Mouse (Mus musculus): ENCODE measurements around the gene Cdk2ap2. TPM values are rescaled to one million over a fixed set of nuclear protein-coding genes. Genes with fewer than 3 reads are reported as not detected.

The Cdk2ap2 gene
- total RNA-seq, 4 experiments from 2014 or later: 100 to 146 (median 129) TPM

DNA sequence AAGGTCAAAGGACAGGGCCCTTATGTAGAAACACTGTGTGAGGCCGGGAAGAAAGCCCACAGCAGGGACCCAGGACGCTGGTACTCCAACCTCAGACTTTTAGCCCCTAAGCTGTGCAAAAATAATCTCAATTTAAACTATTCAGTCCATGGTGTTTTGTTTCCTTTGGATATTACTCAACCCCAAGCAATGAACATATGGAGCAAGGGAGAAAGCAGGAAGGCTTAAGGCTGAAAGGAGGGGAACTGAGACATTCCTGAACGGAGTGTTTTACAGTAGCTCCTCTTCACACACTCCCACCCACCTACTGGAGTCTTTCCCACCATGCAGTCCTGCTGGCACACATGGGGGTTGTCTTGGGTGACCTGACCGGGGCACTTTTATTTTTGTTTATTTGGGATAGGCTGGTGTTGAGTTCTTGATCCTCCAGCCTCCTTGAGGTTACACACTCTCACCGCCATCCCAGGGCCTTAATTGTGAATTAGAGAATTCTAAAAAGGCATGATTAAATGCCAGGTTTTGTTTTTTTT, 2.1 kb upstream of the Cdk2ap2 start:
- no peak for DNase-seq

DNA sequence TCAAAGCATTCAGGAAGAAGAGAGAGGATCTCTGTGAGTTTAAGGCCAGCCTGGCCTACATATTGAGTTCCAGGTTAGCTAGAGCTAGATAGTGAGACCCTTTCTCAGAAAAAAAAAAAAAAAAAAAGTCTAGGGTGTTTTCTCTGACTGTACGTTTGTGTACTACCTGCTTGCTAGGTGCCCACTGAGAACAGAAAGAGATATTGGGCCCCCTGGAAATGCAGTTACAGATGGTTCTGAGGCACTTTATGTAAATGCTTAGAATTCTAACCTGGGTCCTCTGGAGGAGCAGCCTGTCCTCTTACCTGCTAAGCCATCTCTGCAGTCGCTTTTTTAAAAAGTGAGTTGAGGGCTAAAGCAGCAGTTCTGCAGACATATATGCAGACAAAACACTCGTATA, 1.2 kb upstream of the Cdk2ap2 start:
- no peak for DNase-seq

DNA sequence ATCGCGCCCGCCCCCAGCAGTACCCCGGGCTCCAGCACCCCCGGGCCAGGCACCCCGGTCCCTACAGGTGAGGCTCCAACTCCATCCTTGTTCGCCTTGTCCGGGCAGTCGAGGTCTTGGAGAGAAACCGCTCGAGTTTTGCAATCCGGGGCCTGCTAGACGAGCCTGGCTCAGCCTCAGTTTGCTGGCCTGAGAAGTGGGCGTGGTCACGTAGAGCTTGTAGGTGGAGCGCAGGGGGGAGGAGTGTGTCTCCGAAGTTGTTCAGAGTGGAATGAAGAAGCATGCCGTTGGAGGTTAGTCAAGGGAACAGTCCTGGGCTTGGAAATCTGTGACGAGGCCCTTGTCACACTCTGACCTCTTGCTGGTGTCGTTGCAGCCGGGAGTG, 451 bp downstream of the Cdk2ap2 start:
- DNase-seq: peak; percentile 87

DNA sequence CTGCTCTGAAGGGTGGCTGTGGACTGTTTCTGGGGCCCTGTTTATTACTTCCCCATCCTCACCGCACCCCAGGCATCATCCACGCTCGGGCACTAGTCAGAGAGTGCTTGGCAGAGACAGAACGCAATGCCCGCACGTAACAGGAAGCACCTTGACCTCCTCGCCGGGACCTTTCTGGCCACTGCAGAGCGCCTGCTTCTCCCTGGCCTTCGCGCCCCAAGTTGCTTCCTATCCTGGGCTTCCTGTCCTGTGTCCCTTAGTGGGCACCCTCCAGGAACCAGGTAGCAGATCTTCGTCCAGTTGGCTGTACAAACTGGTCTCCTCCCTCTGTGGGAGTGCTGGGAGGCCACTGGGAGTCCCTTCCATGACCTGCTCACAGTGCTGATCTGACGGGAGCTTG, 1.4 kb downstream of the Cdk2ap2 start:
- peak; percentile 54 for DNase-seq

DNA sequence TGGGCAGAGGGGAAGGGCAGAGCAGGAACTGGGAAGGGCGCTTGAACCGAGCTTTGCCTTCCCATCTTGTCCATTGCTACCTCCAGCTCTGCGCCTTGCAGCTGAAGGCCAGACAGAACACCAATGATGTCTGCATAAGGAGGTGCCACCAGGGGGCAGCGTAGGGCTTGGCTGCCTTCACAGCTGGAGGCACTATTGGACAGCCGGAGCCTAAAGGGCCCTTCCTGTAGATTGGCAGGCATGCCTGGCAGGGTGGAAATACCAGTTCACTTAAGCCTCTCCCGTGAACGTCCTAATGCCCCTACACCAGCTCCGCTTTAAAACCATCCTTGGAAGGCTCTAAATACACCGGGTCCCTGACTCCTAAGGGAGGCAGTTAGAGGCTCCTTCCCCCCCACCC, 2.1 kb downstream of the Cdk2ap2 start:
- DNase-seq: peak; percentile 91

DNA sequence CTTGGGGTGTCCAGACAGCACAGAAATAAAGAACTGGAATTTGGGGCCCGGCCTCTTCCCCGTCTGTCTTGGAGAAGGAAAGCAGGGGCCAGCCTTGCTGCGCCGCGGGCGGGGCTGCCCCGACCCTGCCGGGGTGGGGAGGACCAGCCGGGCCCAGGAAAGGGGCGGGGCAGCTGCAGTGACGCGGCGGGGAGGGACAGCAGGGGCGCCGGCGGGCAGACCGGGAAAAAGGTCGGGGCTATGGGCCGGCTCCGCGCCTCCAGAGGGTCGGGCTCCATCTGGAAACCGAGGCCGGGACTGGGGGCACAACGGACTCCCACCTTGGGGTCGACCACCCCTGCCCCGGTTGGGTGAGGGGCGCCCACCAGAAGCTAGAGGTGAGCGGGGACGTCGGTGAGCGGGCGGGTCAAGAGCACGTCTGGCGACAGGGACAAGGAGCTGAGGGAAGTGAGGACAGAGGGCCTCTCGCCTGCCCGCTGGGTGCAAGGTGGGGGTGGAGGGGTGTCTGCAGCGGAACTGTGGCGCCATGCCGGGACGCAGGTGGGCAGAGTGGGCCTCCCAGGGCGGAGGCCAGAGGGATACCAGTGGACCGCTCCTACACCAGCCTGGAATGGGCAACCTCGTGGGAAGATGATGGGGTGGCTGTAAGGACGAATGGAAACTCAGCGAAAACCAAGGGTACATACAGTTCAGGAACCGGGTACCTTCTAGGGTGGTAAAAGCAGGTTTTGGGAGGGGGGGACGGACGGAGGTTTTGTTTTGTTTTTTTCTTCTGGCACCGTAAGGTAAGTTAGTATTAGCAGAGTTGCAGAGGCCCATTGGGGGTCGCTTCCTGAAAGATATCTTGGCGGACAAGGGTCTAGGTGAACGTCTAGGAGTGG, 3.1 kb downstream of the Cdk2ap2 start, which contains the start of gene Pitpnm1:
Pitpnm1 (plus strand) TSS at position 162 of the 881 bp plus-strand sequence.
- peak; percentile 72 for DNase-seq

DNA sequence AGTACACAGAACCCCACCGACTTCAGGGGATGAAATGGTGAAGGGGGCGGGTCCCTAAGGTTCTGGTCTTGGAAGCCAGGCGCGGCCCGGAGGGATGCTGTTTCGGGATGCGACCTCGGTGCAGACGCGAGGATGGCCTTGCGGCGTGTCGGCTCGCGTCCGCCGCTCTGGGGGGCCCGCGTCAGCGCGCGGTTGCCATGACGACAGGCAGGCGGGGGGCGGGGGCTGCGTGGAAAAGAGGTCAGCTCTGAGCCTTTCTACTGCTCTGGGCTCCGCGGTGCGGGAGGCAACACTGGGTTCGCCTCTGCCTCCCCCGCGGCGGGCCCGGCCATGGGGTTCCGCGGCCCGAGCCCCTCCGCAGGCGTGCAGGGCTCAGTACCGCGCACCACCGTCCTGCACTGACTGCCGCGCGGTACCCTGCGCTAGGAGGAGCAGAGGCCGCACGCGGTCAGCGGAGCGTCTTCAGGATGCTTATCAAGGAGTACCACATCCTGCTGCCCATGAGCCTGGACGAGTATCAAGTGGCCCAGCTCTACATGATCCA, 3.8 kb downstream of the Cdk2ap2 start:
- peak; percentile 68 for DNase-seq

DNA sequence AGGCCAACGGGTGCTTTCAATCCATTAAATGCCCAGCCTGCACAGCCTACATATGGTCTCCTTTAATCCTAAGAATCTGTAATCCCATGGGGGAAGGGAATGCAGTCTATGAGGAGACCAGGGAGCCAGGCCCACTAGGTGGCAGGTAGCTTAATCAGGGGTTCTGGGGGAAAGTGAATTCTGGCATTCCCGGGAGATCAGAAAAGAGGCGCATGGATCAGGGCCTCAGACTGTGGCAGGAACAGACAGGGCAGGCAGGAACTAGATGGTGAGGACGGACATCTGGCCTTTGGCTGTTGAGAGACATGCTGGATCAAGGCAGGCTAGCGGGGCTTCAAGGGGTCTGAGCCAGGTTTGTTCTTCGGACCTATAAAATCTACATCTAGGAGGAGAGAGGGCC, 4.5 kb downstream of the Cdk2ap2 start:
- no peak for DNase-seq

DNA sequence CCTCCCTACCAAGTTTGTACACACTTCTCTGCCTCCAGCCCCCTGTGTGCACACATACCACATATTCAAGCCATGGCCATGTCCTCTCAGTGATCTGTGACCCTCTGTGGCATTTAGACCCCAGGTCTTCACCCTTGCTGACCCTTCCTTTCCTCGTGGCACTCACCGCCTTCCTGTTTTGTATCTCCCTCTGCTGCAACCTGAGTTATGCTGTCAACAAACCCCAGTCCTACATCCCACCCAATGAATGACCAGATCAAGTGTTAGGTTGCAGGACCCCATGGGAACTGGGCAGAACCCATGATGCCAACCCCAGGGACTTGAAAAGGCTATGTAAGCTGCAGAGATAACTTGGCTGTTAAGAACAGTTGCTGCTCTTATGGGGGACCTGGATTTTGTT, 5.1 kb downstream of the Cdk2ap2 start:
- no peak for DNase-seq

DNA sequence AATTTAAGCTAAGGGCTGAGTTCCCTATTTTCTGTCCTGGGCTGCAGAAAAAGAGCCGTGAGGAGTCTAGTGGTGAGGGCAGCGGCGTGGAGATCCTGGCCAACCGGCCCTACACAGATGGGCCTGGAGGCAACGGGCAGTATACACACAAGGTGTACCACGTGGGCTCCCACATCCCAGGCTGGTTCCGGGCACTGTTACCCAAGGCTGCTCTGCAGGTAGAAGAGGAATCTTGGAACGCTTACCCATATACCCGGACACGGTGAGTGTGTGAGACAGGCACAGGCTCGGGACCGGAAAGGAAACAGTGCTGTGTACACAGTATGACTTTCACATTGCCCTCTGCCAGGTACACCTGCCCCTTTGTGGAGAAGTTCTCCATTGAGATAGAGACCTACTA, 5.6 kb downstream of the Cdk2ap2 start:
- DNase-seq: no peak

DNA sequence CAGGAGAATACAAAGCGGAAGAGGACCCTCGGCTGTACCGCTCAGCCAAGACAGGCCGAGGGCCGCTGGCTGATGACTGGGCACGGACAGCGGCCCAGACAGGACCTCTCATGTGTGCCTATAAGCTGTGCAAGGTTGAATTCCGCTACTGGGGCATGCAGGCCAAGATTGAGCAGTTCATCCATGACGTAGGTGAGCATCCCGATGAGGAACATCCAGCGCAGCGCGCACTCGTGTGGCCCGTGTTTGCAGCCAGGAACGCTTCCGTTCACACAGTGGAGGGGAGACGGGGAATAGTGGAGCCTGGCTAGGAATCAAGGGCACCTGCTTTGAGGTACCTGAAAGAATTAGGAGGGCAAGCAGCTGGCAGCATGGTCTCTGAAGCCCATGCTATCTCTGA, 6.3 kb downstream of the Cdk2ap2 start:
- no peak for DNase-seq

DNA sequence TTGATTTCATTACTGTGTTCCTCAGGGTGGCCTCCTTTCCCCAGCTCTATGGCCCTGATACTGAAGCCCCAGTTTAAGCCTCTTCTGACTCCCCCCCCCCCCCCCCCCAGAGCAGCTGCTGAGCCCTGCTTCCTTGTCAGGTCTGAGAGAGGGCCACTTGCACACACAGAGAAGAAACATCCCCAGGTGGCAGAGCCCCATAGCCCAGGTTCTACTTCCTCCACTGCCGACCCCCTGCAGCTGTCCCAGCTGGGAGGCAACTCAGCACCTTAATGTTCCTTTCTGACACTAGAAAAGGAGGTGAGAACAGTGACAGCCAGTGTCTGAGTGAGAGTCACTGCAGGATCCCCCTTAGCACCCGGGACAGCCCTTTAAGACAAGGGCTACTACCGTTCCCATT, 6.8 kb downstream of the Cdk2ap2 start:
- DNase-seq: no peak

DNA sequence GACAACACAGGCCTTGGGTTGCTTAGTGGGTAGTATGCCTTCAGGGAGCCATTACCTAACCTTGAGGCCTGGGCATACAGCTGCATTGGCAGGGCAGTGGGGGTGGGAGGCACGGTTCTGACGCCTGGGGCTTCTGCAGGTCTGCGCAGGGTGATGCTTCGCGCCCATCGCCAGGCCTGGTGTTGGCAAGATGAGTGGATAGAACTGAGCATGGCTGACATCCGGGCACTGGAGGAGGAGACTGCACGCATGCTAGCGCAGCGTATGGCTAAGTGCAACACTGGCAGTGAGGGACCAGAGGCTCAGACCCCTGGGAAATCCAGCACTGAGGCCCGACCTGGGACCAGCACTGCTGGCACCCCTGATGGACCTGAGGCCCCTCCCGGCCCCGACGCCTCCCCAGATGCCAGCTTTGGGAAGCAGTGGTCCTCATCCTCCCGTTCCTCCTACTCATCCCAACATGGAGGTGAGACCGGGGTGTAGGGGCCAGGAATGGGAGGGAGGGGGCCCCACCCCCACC, 7.8 kb downstream of the Cdk2ap2 start:
- DNase-seq: no peak

DNA sequence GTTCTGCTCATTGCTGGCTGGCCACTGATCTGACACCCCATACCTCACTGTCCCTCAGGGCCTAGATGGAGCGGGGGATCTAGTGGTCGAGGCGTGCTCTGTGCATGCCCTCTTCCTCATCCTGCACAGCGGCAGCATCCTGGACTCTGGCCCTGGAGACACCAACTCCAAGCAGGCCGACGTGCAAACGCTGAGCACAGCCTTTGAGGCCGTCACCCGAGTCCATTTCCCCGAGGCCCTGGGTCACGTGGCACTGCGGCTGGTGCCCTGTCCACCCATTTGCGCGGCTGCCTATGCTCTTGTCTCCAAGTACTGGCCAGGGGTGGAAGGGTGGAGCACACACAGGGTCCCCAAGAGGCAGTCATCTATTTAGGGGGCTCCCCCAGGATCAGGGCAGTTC, 9.7 kb downstream of the Cdk2ap2 start:
- DNase-seq: no peak

DNA sequence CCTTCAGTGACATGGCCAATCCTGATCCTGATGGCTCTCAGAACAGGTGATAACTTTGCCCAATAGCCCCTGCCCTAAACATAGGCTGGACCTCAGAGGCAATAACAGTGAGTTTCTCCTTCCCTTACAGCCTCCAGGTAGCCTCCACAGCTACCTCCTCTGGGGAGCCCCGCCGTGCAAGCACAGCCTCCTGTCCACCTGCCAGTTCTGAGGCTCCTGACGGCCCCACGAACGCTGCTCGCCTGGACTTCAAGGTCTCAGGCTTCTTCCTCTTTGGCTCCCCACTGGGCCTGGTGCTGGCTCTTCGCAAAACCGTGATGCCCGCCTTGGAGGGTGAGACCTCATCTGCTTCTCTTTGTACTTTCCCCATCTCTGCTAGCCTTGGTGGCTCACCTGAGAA, 11.6 kb downstream of the Cdk2ap2 start:
- no peak for DNase-seq

DNA sequence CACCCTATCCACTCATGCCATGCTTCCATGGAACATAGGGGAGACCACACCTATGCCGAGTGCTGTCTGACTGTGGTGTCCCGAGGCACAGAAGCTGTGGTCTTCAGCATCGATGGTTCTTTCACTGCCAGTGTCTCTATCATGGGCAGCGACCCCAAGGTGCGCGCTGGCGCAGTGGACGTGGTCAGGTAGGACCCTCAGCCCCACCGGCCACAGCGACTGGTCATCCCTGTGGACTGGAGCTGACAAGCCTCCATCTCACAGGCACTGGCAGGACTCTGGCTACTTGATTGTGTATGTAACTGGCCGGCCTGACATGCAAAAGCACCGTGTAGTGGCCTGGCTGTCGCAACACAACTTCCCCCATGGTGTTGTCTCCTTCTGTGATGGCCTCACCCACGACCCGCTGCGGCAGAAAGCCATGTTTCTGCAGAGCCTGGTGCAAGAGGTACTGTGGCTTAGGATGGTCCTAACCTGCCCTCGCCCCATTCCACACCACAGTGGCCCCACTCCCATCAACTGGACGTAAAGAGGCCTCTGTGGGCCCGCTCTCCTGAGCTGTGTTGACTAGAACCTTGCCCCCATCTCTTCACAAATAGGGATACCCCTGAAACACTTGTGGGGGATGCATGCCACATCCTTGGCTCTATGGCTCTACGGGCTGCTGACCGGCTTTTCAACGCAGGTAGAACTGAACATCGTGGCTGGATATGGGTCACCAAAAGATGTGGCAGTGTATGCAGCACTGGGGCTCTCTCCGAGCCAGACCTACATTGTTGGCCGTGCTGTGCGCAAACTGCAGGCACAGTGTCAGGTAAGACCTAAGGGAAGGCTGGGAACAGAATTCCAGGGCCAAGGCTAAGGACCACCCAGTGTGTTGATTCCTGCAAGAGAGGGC, 15.3 kb downstream of the Cdk2ap2 start:
- no peak for DNase-seq

DNA sequence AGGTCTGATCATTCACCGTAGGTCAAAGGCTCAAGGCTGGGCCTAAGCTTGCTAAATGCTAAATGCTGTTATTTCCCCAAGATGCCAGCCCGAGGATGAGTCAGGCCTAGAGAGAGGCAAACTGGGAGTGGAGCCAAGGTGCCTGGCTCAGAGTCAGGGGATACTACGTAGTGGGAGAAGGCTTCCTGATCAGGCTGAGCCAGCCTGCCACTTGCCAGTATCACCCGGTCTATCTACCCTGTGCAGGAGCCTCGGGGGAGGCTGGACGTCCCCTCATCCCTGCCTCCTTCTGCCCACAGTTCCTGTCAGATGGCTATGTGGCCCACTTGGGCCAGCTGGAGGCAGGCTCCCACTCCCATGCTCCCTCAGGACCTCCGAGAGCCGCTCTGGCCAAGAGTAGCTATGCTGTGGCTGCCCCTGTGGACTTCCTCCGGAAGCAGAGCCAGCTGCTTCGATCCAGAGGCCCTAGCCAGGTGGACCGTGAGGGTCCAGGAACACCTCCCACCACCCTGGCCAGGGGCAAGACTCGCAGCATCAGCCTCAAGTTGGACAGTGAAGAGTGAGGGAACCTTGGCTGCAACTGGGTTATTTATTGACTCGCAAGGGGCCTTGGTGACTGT, 16.3 kb downstream of the Cdk2ap2 start:
- peak; percentile 97 for DNase-seq

DNA sequence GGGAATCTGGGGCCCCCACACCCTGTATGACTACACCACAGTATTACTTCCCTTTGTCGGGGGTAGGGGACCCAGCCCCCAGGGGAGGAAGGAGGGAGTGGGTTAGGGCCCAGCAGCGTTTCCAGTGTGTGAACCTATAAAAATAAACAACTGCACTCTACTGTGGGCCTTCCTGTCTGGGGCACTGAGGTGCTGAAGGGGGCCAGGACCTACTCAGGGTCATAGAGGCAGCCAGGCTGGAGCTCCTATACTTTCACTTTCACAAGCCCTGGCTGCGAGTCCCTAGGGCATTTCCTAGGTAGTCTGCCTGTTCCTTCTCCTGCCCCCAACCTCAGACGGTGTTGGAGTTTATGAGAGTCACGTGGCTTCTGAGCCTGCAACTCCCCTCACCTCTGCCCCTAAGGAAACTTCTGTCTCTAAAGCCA, 16.8 kb downstream of the Cdk2ap2 start:
- peak; percentile 59 for DNase-seq

DNA sequence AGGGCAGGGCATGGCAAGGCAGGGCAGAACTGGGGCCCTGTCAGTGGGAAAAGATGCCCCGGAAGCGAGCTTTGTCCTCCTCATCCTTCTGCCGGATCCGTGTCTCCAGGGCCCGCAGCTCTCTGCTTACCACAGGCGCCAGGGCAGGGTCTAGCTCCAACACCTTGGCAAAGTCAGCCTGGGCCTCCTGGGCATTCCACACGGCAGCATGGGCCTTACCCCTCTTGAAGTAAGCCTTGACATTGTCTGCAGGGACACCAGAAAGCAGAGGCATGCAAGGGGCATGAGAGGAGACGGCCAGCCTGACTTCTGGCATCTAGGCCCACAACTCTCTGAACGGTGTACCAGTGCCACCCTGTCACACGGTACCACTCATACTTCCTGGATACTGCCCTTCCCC, 17.6 kb downstream of the Cdk2ap2 start:
- no peak for DNase-seq

DNA sequence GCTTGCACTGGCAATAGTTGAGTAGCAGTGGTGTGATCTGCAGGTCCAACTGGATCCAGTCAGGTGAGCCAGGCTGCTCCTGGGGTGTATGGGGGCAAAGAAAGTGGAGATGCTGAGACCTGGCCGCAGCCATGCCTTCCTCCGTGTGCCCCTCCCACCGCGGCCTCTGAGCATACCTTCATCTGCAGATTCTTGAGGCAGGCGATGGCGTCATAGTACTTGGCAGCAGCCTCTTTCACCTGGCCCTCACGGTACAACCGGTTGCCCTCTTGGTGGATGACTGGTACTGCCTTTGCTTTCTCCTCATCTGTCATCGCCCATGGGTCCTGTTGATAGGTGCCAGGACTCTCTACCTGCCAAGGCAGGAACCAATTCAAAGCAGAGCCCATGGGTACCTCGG, 18.2 kb downstream of the Cdk2ap2 start:
- DNase-seq: no peak

DNA sequence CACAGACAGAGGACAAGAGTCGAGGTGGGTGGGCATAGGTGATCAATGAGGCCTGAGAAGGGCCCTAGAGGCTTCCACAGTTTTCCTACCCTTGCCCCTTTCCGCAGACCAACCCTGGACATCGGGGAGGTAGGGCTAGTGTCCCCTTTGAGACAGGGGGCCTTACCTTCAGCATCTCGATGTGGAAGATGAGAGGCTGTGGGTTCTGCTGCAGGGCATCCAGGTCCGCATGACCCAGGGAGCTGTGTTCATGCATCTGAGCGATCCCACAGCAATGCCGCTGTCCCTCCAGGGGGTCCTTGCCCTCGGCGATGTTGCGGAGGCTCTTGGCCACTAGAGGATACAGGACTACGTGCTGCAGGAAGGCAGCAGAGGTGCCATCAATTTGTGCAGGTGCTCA, 18.8 kb downstream of the Cdk2ap2 start:
- no peak for DNase-seq

DNA sequence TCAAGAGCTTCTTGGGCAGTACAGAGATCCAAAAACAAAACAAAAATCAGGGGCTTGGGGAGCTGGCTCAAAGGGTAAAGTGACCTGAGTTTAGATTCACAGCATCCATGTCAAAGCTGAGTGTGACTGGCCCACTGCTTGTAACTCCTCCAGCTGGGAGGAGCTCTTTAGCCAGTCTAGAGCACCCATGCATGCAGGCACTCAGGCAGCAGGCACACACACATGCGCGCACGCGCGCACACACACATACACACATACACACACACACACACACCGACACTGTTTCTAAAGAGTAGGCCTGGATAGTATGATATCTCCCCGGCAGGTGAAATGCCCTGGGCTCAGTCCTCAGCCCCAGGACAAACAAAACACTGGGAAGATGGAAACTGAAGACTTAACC, 20.0 kb downstream of the Cdk2ap2 start:
- no peak for DNase-seq

Measured in adrenal gland, adult 8-10 months (tissue).